Mouse (Mus musculus): Measurements from ENCODE around the gene Degs2.
A peak's percentile ranks its signal among the peaks of the same experiment; 100 is the strongest.

The Degs2 gene

GRCm38 (mm10) chr12:108698697-108699471, 3.2 kb downstream of the Degs2 start:
- DNase-seq = no peak

GRCm38 (mm10) chr12:108694223-108694622, 7.9 kb downstream of the Degs2 start:
- DNase-seq = no peak

GRCm38 (mm10) chr12:108693592-108693991, 8.5 kb downstream of the Degs2 start:
- DNase-seq = no peak

GRCm38 (mm10) chr12:108690529-108690928, 11.6 kb downstream of the Degs2 start:
- no peak for DNase-seq

- DNase-seq = no peak
These were observed 12.9 kb downstream of the Degs2 start for GRCm38 (mm10) chr12:108689167-108689566.

- DNase-seq = peak in 1 of 2 experiments; percentile 31
These were observed 15.2 kb downstream of the Degs2 start for GRCm38 (mm10) chr12:108686926-108687325.

GRCm38 (mm10) chr12:108686463-108686862, 15.7 kb downstream of the Degs2 start:
- no peak for DNase-seq

GRCm38 (mm10) chr12:108682240-108683023, 19.7 kb downstream of the Degs2 start:
- no peak for DNase-seq

- no peak for DNase-seq
These were observed 21.3 kb downstream of the Degs2 start for GRCm38 (mm10) chr12:108680861-108681260.

GRCm38 (mm10) chr12:108678366-108678765, 23.7 kb downstream of the Degs2 start:
- DNase-seq = no peak

GRCm38 (mm10) chr12:108677116-108677515, 25.0 kb downstream of the Degs2 start:
- DNase-seq = no peak

- peak in 1 of 2 experiments; percentile 33 for DNase-seq
These were observed 26.3 kb downstream of the Degs2 start for GRCm38 (mm10) chr12:108675614-108676401.

- no peak for DNase-seq
These were observed 27.2 kb downstream of the Degs2 start for GRCm38 (mm10) chr12:108674916-108675315.

- peak; percentile 65 to 73 for DNase-seq
These were observed 27.6 kb downstream of the Degs2 start for GRCm38 (mm10) chr12:108674502-108674901.

GRCm38 (mm10) chr12:108673546-108673945, 28.6 kb downstream of the Degs2 start:
- DNase-seq = peak; percentile 48 to 65

GRCm38 (mm10) chr12:108672908-108673307, 29.2 kb downstream of the Degs2 start:
- DNase-seq = no peak

GRCm38 (mm10) chr12:108671541-108671940, 30.6 kb downstream of the Degs2 start:
- DNase-seq = no peak

GRCm38 (mm10) chr12:108668606-108669235, 33.4 kb downstream of the Degs2 start:
- peak; percentile 47 to 55 for DNase-seq

GRCm38 (mm10) chr12:108657350-108657749, 44.8 kb downstream of the Degs2 start:
- peak; percentile 49 to 71 for DNase-seq

- no peak for DNase-seq
These were observed 48.5 kb downstream of the Degs2 start for GRCm38 (mm10) chr12:108653358-108654335.

GRCm38 (mm10) chr12:108651053-108651660, 51.0 kb downstream of the Degs2 start:
- DNase-seq = peak; percentile 34 to 56

Data from cerebellum, postnatal 25 days (tissue).